Mouse (Mus musculus): ENCODE data around the gene Auts2.

DNA sequence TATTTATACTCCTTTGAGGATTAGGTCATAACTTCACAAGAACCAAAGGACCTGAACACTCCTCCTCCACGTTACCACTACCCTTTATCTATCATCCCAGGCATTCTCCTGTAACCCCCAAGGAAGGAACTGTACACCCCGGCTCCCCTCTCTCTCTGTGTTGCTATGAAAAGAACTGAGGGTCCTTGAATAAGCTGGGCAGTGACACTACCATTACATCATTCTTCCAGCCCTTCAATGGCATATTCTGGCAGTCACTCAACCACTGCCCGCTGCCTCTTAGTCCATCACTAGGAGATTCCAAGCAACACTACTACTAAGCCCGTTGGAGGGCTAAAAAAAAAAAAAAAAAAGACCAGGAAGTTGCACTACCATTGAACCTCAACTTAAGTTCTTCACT lies 620.4 kb downstream of the Auts2 start:
- no peak for TF ChIP-seq CTCF (IDR thresholded peaks at IDR 0.05; ENCODE audit: borderline replicate concordance, insufficient read depth, low read depth, low read length)
- TF ChIP-seq POLR2A (IDR thresholded peaks at IDR 0.05; ENCODE audit: borderline replicate concordance, insufficient read depth, low read length), result no peak

Measured in cerebellum, adult 2 months (tissue).